Mouse (Mus musculus): ENCODE results near the gene Slc44a4. TPM values are rescaled to one million over a fixed set of nuclear protein-coding genes. Genes with fewer than 3 reads are reported as not detected.

Slc44a4 gene
- polyA plus RNA-seq, 1 experiment from 2014 or later = not detected

DNA sequence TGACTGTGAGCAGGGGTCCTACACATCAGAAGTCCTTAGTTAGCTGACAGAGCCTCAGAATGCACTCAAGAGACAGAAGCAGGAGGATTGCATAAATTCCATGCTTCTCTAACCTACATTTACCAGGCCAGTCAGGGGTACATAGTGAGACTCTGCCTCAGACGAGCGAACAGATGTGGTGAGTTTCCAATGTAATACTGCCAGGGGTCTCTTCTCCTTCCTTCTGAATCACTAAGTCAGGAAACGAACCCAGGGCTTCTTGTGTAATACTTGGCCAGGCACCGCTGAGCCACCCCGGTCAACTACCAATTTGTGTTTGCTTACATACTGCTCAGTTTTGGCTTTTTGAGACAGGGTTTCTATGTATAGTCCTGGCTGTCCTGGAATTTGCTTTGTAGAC is 26.3 kb upstream of the Slc44a4 start:
- Histone ChIP-seq H3K9me3 (ENCODE audit: control insufficient read depth, low read length) (no peaks in the 10 kb centered on the region), H3K4me3 (ENCODE audit: low read depth, low read length) (no peak overlapping the region), H3K36me3 (ENCODE audit: control insufficient read depth, insufficient read depth, low read length) (no peaks in the 10 kb centered on the region), H3K27ac (ENCODE audit: low read depth, low read length) (no peak overlapping the region), H3K27me3 (ENCODE audit: control insufficient read depth, insufficient read depth, low read length) (no peaks in the 10 kb centered on the region), H3K9ac (ENCODE audit: low read length) (no peak overlapping the region), H3K4me1 (ENCODE audit: control insufficient read depth, insufficient read depth, low read length) (no peaks in the 10 kb centered on the region), H3K4me2 (no peak overlapping the region)
- 88% methylated on average over 5 of the region's 5 CpGs for WGBS
- ATAC-seq (ENCODE audit: low FRiP score) (no peak), DNase-seq (ENCODE audit: low spot score, missing footprints) (no peak)

- no peak for ATAC-seq (ENCODE audit: low FRiP score)
- Histone ChIP-seq H3K36me3 (ENCODE audit: control insufficient read depth, insufficient read depth, low read length) (no peaks in the 10 kb centered on the region), H3K4me3 (ENCODE audit: low read depth, low read length) (no peak overlapping the region)
Observed at GRCm38 (mm10) chr17:34890074-34890743, 24.1 kb upstream of the Slc44a4 start.

DNA sequence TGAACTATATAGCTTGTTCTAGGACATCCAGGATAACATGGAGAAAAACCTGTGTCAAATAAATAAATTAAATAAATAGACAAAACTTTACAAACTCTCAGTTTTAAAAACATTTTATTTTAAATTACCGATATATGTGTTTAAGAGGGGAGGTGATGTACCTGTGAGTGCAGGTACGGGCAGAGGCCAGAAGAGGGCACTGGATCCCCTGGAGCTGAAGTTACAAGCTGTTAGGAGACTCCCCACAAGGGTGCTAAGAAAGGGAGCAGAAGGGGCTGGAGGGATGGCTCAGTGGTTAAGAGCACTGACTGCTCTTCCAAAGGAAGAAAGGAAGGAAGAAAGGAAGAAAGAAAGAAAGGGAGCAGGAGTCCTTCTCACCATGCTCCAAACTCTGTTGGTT is 22.9 kb upstream of the Slc44a4 start:
- Histone ChIP-seq H3K27me3 (ENCODE audit: control insufficient read depth, insufficient read depth, low read length) (no peaks in the 10 kb centered on the region), H3K9me3 (ENCODE audit: control insufficient read depth, low read length) (no peaks in the 10 kb centered on the region), H3K4me3 (ENCODE audit: low read depth, low read length) (no peak overlapping the region), H3K36me3 (ENCODE audit: control insufficient read depth, insufficient read depth, low read length) (peaks cover 8% of the 10 kb centered on the region), H3K27ac (ENCODE audit: low read depth, low read length) (no peak overlapping the region), H3K4me2 (no peak overlapping the region), H3K9ac (ENCODE audit: low read length) (no peak overlapping the region), H3K4me1 (ENCODE audit: control insufficient read depth, insufficient read depth, low read length) (peaks cover 16% of the 10 kb centered on the region)
- 94% methylated on average over 2 of the region's 2 CpGs for WGBS
- no peak for ATAC-seq (ENCODE audit: low FRiP score)
- DNase-seq (ENCODE audit: low spot score, missing footprints) = no peak

More at GRCm38 (mm10) chr17:34890074-34890743, 24.1 kb upstream of the Slc44a4 start:
- no peak for DNase-seq (ENCODE audit: low spot score, missing footprints)
- Histone ChIP-seq H3K27me3 (ENCODE audit: control insufficient read depth, insufficient read depth, low read length) (no peaks in the 10 kb centered on the region), H3K27ac (ENCODE audit: low read depth, low read length) (no peak overlapping the region), H3K9me3 (ENCODE audit: control insufficient read depth, low read length) (no peaks in the 10 kb centered on the region), H3K4me1 (ENCODE audit: control insufficient read depth, insufficient read depth, low read length) (peaks cover 7% of the 10 kb centered on the region), H3K4me2 (no peak overlapping the region), H3K9ac (ENCODE audit: low read length) (no peak overlapping the region)
- 92% methylated on average over 12 of the region's 12 CpGs for WGBS

- ATAC-seq (ENCODE audit: low FRiP score) = no peak
- no peak for DNase-seq (ENCODE audit: low spot score, missing footprints)
- peak overlapping the region; percentile 76 for H3K27ac ChIP-seq (ENCODE audit: low read depth, low read length)
- H3K9me3 ChIP-seq (ENCODE audit: control insufficient read depth, low read length) = no peaks in the 10 kb centered on the region
- H3K9ac ChIP-seq (ENCODE audit: low read length) = peak overlapping the region; percentile 60
- peaks cover 24% of the 10 kb centered on the region for H3K4me1 ChIP-seq (ENCODE audit: control insufficient read depth, insufficient read depth, low read length)
- peak overlapping the region; percentile 86 for H3K4me3 ChIP-seq (ENCODE audit: low read depth, low read length)
- H3K4me2 ChIP-seq = peak overlapping the region; percentile 66; the same call in 1 of the 2 replicates
- peaks cover 9% of the 10 kb centered on the region for H3K36me3 ChIP-seq (ENCODE audit: control insufficient read depth, insufficient read depth, low read length)
- no peaks in the 10 kb centered on the region for H3K27me3 ChIP-seq (ENCODE audit: control insufficient read depth, insufficient read depth, low read length)
- 75% methylated on average over 12 of the region's 12 CpGs for WGBS
Observed at GRCm38 (mm10) chr17:34893072-34893824, 21.0 kb upstream of the Slc44a4 start.

DNA sequence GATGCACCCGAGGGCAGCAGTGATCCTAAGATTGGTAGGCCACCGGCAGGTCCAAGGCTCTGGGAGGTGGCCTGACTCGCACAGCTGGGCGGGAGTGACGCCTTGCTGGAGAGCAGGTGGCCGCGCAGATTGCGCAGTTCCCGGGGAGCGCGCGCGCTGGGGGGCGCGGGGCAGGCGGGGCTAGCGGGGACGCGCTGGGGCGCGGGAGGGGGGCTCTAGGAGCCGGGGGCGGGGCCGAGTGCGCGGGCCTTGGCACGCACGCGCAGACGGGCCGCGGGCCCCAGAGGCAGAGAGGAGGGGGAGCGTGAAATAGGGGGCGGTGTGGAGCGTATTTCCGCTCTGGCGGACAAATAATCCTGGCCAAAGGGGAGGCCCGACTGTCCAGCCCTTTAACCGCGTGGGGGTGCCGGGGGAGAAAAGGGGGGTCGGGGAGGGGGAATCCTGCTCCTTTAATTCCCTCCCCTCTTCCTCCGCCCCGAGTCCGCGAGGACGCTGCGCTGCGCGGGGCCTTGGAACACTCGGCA is 20.1 kb upstream of the Slc44a4 start:
- peak overlapping the region; percentile 83 for H3K27ac ChIP-seq (ENCODE audit: low read depth, low read length)
- peak overlapping the region; percentile 97 for H3K9ac ChIP-seq (ENCODE audit: low read length)
- peaks cover 24% of the 10 kb centered on the region for H3K4me1 ChIP-seq (ENCODE audit: control insufficient read depth, insufficient read depth, low read length)
- no peaks in the 10 kb centered on the region for H3K9me3 ChIP-seq (ENCODE audit: control insufficient read depth, low read length)
- peak overlapping the region; percentile 86 for H3K4me3 ChIP-seq (ENCODE audit: low read depth, low read length)
- H3K36me3 ChIP-seq (ENCODE audit: control insufficient read depth, insufficient read depth, low read length) = peaks cover 9% of the 10 kb centered on the region
- 0% methylated on average over 39 of the region's 51 CpGs for WGBS
- DNase-seq (ENCODE audit: low spot score, missing footprints) (peak; percentile 100), ATAC-seq (ENCODE audit: low FRiP score) (peak; percentile 88)
- H3K27me3 ChIP-seq (ENCODE audit: control insufficient read depth, insufficient read depth, low read length) = no peaks in the 10 kb centered on the region
- H3K4me2 ChIP-seq = peak overlapping the region; percentile 66

DNA sequence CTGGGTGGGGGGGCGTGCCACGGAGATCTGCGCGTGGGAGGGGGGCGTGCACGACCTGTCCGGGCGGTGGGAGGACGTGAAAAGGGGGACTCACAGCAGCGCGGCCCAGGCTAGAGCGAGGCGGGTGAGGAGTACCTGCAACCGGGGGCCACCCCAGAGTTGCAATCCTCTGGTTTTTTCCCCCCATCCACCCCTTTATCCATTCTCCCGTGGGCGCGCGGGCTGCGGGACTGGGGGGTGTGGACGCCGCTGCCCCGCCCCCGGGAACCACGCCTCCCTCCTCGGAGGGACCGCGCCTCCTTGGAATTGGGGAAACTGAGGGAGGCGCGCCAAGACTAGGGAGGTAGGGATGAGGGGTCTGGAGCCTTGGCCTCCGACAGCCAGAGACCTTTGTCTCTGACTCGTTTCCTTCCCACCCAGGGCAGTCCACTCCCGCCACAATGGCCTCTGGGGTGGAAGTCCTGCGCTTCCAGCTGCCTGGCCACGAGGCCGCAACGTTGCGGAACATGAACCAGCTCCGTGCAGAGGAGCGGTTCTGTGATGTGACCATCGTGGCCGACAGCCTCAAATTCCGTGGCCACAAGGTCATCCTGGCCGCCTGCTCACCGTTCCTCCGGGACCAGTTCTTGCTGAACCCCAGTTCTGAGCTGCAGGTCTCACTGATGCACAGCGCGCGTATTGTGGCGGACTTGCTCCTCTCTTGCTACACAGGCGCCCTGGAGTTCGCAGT is 19.3 kb upstream of the Slc44a4 start:
- WGBS = 9% methylated on average over 47 of the region's 51 CpGs
- peaks cover 24% of the 10 kb centered on the region for H3K4me1 ChIP-seq (ENCODE audit: control insufficient read depth, insufficient read depth, low read length)

GRCm38 (mm10) chr17:34895724-34896123 is 18.5 kb upstream of the Slc44a4 start:
- Histone ChIP-seq H3K27me3 (ENCODE audit: control insufficient read depth, insufficient read depth, low read length) (no peaks in the 10 kb centered on the region), H3K9me3 (ENCODE audit: control insufficient read depth, low read length) (no peaks in the 10 kb centered on the region), H3K4me2 (peak overlapping the region; percentile 66), H3K9ac (ENCODE audit: low read length) (peak overlapping the region; percentile 97), H3K4me3 (ENCODE audit: low read depth, low read length) (peak overlapping the region; percentile 86), H3K36me3 (ENCODE audit: control insufficient read depth, insufficient read depth, low read length) (peaks cover 9% of the 10 kb centered on the region), H3K4me1 (ENCODE audit: control insufficient read depth, insufficient read depth, low read length) (peaks cover 26% of the 10 kb centered on the region), H3K27ac (ENCODE audit: low read depth, low read length) (no peak overlapping the region)
- ATAC-seq (ENCODE audit: low FRiP score) (no peak), DNase-seq (ENCODE audit: low spot score, missing footprints) (peak; percentile 89)
- WGBS = 93% methylated on average over 15 of the region's 15 CpGs

More for the DNA sequence above, 19.3 kb upstream of the Slc44a4 start:
- Histone ChIP-seq H3K36me3 (ENCODE audit: control insufficient read depth, insufficient read depth, low read length) (peaks cover 9% of the 10 kb centered on the region), H3K9ac (ENCODE audit: low read length) (peak overlapping the region; percentile 97), H3K4me2 (peak overlapping the region; percentile 66), H3K27ac (ENCODE audit: low read depth, low read length) (peak overlapping the region; percentile 83), H3K27me3 (ENCODE audit: control insufficient read depth, insufficient read depth, low read length) (no peaks in the 10 kb centered on the region), H3K4me3 (ENCODE audit: low read depth, low read length) (peak overlapping the region; percentile 86), H3K9me3 (ENCODE audit: control insufficient read depth, low read length) (no peaks in the 10 kb centered on the region)
- ATAC-seq (ENCODE audit: low FRiP score) (peak; percentile 38), DNase-seq (ENCODE audit: low spot score, missing footprints) (peak; percentile 96)

DNA sequence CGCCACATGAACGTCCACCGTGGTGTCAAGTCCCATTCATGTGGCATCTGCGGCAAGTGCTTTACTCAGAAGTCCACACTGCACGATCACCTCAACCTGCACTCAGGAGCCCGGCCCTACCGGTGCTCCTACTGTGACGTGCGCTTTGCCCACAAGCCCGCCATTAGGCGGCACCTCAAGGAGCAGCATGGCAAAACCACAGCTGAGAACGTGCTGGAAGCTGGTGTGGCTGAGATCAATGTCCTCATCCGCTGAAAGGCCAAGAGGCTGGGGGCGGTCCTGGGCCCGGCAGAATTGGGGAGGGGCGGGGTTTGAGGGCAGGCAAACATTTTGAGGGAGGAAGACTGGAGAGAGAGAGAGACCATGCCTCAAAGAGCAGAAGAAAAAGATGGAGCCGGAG is 17.9 kb upstream of the Slc44a4 start:
- no peak for DNase-seq (ENCODE audit: low spot score, missing footprints)
- no peak overlapping the region for H3K9ac ChIP-seq (ENCODE audit: low read length)
- no peaks in the 10 kb centered on the region for H3K9me3 ChIP-seq (ENCODE audit: control insufficient read depth, low read length)
- no peak for ATAC-seq (ENCODE audit: low FRiP score)
- WGBS = 88% methylated on average over 17 of the region's 17 CpGs
- H3K4me3 ChIP-seq (ENCODE audit: low read depth, low read length) = peak overlapping the region; percentile 4; the same call in 1 of the 2 replicates
- H3K4me2 ChIP-seq = no peak overlapping the region
- peaks cover 26% of the 10 kb centered on the region for H3K4me1 ChIP-seq (ENCODE audit: control insufficient read depth, insufficient read depth, low read length)
- no peak overlapping the region for H3K27ac ChIP-seq (ENCODE audit: low read depth, low read length)
- H3K36me3 ChIP-seq (ENCODE audit: control insufficient read depth, insufficient read depth, low read length) = peaks cover 9% of the 10 kb centered on the region
- H3K27me3 ChIP-seq (ENCODE audit: control insufficient read depth, insufficient read depth, low read length) = no peaks in the 10 kb centered on the region

Measured in midbrain, embryonic 11.5 days (tissue).